Mouse (Mus musculus) gastrocnemius, postnatal 14 days (tissue): Measurements from ENCODE around the gene Atp2a1. TPM values are rescaled to one million over a fixed set of nuclear protein-coding genes. Genes with fewer than 3 reads are reported as not detected.
"Not testable (repeated sequence)": the region's sequence is repeated elsewhere in the genome, so short reads cannot be mapped to it uniquely, and the experiment has no call there.

Source experiments
- DNase-seq: peaks from one replicate; pipeline ENCODE4 v3.0.0; 2021; ENCODE audit warnings: mixed read lengths
- intact Hi-C: fragments of 180-260 bp; cut with DNase I; formaldehyde crosslinking; loops from one replicate; pipeline ENCODE4 v1.15.1; 2025; ENCODE audit warnings: low total_unique reads
- total RNA-seq, 2 experiments: library from RNA; stranded (reverse); gene quantifications; 2 replicates each; pipeline ENCODE4 v1.2.3; 2021

The Atp2a1 gene
- total RNA-seq, 2 experiments from 2014 or later, result 16,285 to 17,681 TPM

DNA sequence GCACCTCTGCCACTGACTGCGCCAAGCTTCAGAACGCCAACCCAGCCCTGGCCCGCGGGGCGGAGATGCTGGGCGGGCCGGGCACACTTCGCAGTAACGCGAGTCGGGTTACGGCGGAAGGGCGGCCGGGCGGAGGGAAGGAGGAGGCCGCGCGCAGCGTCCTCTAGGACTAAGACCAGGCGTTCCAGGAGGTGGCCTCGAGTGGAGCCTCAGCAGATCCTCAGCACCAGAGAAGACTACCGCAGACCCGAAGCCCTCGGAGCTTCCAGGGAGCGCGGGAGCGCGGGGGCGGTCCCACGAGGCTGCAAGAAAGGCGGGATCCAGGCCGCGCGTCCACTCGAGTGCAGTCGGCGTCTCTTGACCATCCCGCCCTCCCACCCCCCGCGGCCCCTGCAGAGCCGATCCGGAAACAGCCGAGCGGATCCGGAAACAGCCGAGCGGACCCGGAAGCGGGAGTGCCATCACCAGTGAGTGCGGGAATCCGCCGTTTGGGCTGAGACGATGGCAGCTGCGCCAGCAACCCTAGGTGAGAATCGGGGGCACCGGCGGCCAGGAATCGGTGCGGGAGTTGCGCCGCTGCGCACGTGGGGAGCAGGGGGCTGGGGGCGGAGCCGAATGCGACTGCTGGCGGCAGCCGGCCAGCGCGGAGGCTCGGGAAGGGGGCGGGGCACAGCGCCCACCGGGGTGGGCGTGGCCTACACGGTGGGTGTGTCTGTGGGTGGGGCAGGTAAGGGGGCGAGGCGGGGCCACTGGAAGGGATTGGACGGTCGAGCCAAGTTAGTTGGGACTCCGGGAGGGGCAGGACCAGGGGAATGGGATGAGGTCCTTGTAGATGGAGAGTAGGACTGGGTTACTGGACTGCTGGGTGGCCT is 34.0 kb downstream of the Atp2a1 start, which contains the start of gene Rabep2:
Gene Rabep2, plus strand, starts transcription at position 129 of the 872 bp plus-strand sequence.
- peak; percentile 96 for DNase-seq
- intact Hi-C loops, result no loop called here

DNA sequence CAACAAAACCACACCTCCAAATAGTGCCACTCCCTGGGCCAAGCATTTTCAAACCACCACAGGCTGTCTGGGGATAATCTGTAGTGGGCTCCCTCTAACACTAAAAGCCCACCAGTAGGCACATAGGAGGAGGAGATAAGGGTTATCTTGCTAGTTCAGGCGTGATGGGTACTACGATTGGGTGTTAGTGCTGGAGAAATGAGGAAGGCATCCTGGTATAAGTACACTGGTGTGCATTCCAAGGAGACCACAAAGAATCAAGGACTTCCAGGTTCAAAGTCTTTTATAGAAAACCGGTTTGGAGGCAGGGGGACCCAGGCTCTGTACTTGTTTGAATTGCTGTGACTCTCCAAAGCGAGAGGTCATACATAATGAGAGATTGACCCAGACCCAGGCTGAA is 34.8 kb downstream of the Atp2a1 start:
- intact Hi-C loops, result no loop called here
- DNase-seq, result no peak

DNA sequence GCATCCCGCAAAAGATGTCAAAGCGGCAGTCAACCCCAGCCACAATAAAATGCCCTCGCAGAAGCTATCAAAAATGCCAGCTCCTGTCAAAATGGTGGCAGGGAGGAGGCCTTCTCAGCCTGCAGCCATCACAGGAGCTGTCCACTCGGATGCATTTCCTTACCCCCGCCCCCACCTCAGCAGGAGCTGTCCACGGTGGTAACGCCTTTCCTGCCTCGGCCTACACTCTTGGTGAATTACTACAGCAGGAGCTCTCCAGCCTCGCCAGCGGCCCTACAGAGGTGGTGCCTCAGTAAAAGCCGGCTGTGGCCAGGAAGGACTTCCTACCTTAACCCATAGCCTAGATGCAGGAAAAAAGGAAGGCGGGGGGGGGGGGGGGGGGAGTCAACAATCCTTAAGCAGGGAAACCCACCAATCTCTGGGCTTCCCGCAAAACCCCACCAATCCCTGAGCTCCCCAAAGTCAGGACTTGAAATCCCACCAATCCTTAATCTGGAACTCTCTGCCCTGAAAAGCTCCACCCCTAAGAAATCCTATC is 35.5 kb downstream of the Atp2a1 start:
- intact Hi-C loops, result no loop called here
- DNase-seq, result no peak

DNA sequence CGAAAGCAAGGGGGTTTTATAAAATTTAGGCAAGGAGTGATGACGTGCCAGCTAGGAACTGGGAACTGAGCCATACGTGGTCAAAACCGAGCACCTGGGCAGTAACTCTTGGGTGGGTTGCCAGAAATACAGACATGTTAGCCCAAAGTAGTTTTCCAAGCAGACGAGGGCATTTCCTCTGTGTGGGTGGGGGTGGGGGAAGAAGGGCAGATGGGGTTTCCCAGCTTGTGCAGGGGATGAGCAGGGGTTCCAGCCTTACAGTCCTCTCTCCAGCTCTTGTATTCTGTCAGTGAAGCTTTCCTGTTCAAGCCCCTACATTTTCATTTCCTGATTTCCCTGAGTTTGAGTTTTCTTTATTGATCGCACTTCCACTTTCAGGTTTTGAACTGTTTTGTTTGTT is 38.7 kb downstream of the Atp2a1 start:
- intact Hi-C loops, result no loop called here
- no peak for DNase-seq

DNA sequence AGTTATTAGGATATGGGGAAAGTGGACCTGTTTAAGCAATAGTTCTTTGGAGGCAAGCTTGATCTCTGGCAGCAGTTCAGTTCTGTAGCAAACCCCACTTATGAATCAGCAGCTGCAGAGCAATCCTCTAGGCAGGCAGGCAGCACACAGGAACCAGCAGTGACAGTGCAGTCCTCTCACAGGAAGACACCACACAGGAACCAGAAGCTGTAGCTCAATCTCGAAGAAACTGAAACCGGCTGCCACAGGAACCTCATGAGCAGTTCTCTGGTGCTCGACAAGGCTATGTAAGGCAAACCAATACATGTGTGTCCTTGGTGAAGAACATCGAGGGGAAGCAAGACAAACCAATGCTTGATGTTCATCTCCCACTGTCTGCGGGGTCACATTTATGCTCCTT is 41.2 kb downstream of the Atp2a1 start:
- intact Hi-C loops, result no loop called here

GRCm38 (mm10) chr7:126418496-126418895 is 44.4 kb downstream of the Atp2a1 start:
- intact Hi-C loops, result no loop called here
- DNase-seq, result no peak

More for the DNA sequence above, 41.2 kb downstream of the Atp2a1 start:
- no peak for DNase-seq

- intact Hi-C loops, result no loop called here
- DNase-seq, result no peak
These were observed 45.3 kb downstream of the Atp2a1 start for GRCm38 (mm10) chr7:126417606-126418005.

GRCm38 (mm10) chr7:126417045-126417444 is 45.9 kb downstream of the Atp2a1 start:
- no peak for DNase-seq
- intact Hi-C loops, result no loop called here

DNA sequence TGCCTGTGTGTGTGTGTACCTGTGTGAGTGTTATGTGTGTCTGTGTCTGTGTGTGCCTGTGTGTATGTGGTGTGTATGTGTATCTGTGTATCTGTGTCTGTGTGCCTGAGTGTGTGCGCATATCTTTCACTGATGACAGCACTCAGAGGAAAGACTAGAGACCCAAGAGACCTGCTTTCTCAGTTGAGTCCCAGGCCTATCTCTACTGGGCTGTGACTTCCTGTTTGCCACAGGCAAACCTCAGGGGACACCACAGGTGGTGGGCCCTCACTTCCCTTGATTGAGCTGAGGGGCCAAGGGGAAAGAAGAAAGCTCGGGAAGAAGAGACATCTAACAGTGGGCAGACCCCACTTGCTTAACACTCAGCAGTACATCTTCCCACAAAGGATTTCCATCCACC is 46.3 kb downstream of the Atp2a1 start:
- intact Hi-C loops, result no loop called here
- no peak for DNase-seq

DNA sequence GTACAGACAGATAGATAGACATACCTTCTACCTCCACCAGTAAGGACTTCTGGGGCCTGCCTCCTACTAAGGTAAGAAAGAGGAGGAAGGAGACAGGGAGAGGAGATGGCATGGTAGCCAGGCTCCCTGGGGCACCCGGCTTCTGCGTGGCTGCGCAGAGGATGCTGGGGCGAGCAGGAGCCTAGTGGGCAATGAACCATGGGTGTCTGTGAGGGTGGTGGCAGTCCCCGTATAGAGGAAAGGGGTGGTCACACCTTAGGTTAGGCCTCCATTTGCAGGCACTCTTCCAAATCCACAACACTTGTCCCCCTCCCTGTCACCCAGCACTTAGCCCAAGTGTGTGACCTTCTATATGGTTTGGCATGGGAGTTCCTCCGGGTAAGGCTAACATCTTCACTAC is 48.2 kb downstream of the Atp2a1 start, which contains the start of gene Cd19:
Gene Cd19, minus strand, starts transcription at position 165 of the 400 bp plus-strand sequence.
- no peak for DNase-seq
- intact Hi-C loops, result no loop called here

GRCm38 (mm10) chr7:126411061-126411460 is 51.8 kb downstream of the Atp2a1 start:
- intact Hi-C loops, result no loop called here
- DNase-seq, result no peak

DNA sequence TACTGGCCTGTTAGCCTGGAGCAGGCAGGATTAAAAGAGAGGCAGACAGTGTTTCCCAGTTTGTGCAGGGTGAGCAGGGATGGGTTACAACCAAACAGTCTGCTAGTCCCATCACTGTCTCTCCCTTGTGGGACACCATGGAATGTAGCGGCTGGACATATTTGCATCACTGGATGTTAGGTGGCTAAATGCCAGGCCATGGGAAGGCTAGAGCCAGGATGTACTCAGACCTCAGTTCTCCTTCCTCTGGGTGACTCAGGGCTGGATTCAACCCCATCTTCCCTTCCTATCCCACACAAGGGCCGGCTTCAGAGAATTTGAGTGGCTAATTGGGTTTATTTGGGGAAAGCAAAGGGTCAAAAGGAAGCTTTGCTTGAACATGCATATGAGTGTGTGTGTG is 54.2 kb downstream of the Atp2a1 start:
- no peak for DNase-seq
- intact Hi-C loops, result no loop called here

DNA sequence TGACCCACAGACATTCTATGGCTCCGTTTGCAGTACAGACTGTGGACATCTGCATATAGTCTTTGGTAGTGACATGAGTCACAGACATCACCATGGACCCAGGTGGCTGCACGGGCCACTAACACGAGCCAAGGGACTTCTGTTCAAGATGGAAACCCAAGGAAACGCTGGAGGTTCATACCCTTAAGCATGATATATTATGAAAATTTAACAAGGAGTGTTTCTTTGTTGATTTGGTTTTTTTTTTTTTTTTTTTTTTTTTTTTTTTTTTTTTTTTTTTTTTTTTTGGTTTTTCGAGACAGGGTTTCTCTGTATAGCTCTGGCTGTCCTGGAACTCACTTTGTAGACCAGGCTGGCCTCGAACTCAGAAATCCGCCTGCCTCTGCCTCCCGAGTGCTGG is 60.4 kb downstream of the Atp2a1 start:
- intact Hi-C loops, result loop anchor here (5.0 kb wide), 1 partner anchor 125 kb away; no protein-coding TSS in a partner anchor
- DNase-seq, result not testable (repeated sequence)

- DNase-seq, result peak; percentile 81
- intact Hi-C loops, result loop anchor here (5.0 kb wide), 1 partner anchor 83 kb away; no protein-coding TSS in a partner anchor
These were observed 63.4 kb downstream of the Atp2a1 start for GRCm38 (mm10) chr7:126399548-126399947.

DNA sequence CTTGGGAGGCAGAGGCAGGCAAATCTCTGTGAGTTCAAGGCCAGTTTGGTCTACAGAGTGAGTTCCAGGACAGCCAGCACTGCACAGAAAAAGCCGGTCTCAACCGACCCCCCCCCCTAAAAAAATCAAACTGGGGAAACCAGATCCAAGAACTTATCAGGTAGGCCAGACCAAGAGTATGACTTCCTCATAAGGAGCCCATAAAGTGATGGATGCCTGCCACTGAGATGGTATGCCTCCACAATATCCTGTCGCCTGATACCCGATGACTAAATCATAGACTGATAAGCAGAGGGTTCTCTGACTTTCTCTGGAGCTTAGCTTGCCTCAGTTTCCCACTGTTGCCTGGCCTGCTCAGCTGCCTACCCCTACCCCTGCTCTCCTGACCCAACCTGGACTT is 65.1 kb downstream of the Atp2a1 start:
- intact Hi-C loops, result loop anchor here (5.0 kb wide), 1 partner anchor 84 kb away; no protein-coding TSS in a partner anchor
- DNase-seq, result no peak

- intact Hi-C loops, result loop anchor here (5.0 kb wide), 1 partner anchor 85 kb away; no protein-coding TSS in a partner anchor
- no peak for DNase-seq
These were observed 65.7 kb downstream of the Atp2a1 start for GRCm38 (mm10) chr7:126397221-126397620.

- intact Hi-C loops, result loop anchor here (5.0 kb wide), 1 partner anchor 86 kb away; no protein-coding TSS in a partner anchor
- peak; percentile 86 for DNase-seq
These were observed 66.4 kb downstream of the Atp2a1 start, which contains the start of gene Nfatc2ip for GRCm38 (mm10) chr7:126396298-126397119. Gene Nfatc2ip (minus strand): TSS chr7:126396737.
